In genomic region chr10:95768974-95769373, GRCm38 (mm10) we compare ENCODE assay signal across 26 mouse cellular contexts.
DNase-seq lines count a peak whose midpoint lies in the region; TF ChIP-seq lines count a peak whose summit lies in the region.
"Had no signal": no experiment of that assay in that cellular context is flagged by ENCODE, and none has a peak within 500 bp of the region (broad histone marks: within the 10 kb centered on the region; RNA-seq: fewer than 3 reads in every experiment).

No protein-coding gene starts in this region.

- no peak for TF ChIP-seq POLR2A in myocyte (IDR thresholded peaks at IDR 0.05; ENCODE audit: insufficient read length, low read depth)

- H3K4me2 ChIP-seq in myocyte (ENCODE audit: low read depth), result peak overlapping the region; percentile 50
- H3K4me2 ChIP-seq: embryonic facial prominence, embryonic 12.5 days; embryonic facial prominence, embryonic 15.5 days; forebrain, embryonic 12.5 days; forebrain, embryonic 15.5 days; heart, embryonic 13.5 days; hindbrain, embryonic 12.5 days; hindbrain, embryonic 15.5 days had no signal

- no peaks in the 10 kb centered on the region for H3K36me3 ChIP-seq in myocyte (ENCODE audit: control insufficient read depth, insufficient read depth)
- H3K36me3 ChIP-seq: embryonic facial prominence, embryonic 12.5 days; embryonic facial prominence, embryonic 15.5 days; forebrain, embryonic 12.5 days; forebrain, embryonic 15.5 days; G1E; heart, embryonic 10.5 days; heart, embryonic 13.5 days; hindbrain, embryonic 12.5 days; hindbrain, embryonic 15.5 days had no signal

- H3K79me2 ChIP-seq in myocyte (ENCODE audit: control insufficient read depth, insufficient read depth), result no peaks in the 10 kb centered on the region

- intact Hi-C loops in heart, postnatal 10 days (cut with DNase I), result no loop called here

- H3K4me3 ChIP-seq in myocyte, result no peak overlapping the region
- H3K4me3 ChIP-seq: embryonic facial prominence, embryonic 12.5 days; embryonic facial prominence, embryonic 15.5 days; erythroblast, embryonic 14.5 days; forebrain, embryonic 12.5 days; forebrain, embryonic 15.5 days; gastrocnemius, adult 2 months; heart, embryonic 10.5 days; heart, embryonic 13.5 days; hindbrain, embryonic 12.5 days; hindbrain, embryonic 15.5 days had no signal

- H3K27me3 ChIP-seq in myocyte (ENCODE audit: control insufficient read depth, insufficient read depth, insufficient read length), result no peaks in the 10 kb centered on the region
- H3K27me3 ChIP-seq: CH12.LX; embryonic facial prominence, embryonic 12.5 days; embryonic facial prominence, embryonic 15.5 days; forebrain, embryonic 12.5 days; forebrain, embryonic 15.5 days; hindbrain, embryonic 12.5 days; hindbrain, embryonic 15.5 days had no signal

- H3ac ChIP-seq in myocyte (ENCODE audit: control insufficient read depth, insufficient read length), result no peak overlapping the region

- DNase-seq in heart, adult 11 months, result peak; percentile 29
- DNase-seq in heart, postnatal 10 days, result no peak
- peak; percentile 38 for DNase-seq in NIH3T3 (ENCODE audit: low read depth)
- no peak for DNase-seq in cerebellum, adult 8-10 months
- no peak for DNase-seq in thymus, postnatal 36 days
- DNase-seq: adrenal gland, adult 8-10 months; adrenal gland, postnatal 25 days; cerebellum, adult 11-12 months; cerebellum, adult 9-10 months; cerebellum, postnatal 25 days; gastrocnemius, adult 2 months; gastrocnemius, postnatal 14 days; heart, adult 18-20 months; kidney, adult 2 months had no signal

TF ChIP-seq in myocyte, 11 proteins besides CTCF, POLR2A, EP300 and RAD21:
- TF ChIP-seq CEBPB (IDR thresholded peaks at IDR 0.05; ENCODE audit: insufficient read depth, poor library complexity, severe bottlenecking) (peak; percentile 80), USF1 (IDR thresholded peaks at IDR 0.05; ENCODE audit: low read depth) (no peak)

Comparison
In these comparisons a context has a peak if more than half of its experiments do, and no peak if none do; other contexts are left out.
1. DNase-seq: peak in heart, adult 11 months (single experiment) and NIH3T3 (single experiment); none in heart, postnatal 10 days (0 of 2), cerebellum, adult 8-10 months (single experiment) and thymus, postnatal 36 days (0 of 2).